Mouse (Mus musculus): ENCODE measurements around the gene Fbh1.
"Not testable (repeated sequence)": the region's sequence is repeated elsewhere in the genome, so short reads cannot be mapped to it uniquely, and the experiment has no call there.

The Fbh1 gene

DNA sequence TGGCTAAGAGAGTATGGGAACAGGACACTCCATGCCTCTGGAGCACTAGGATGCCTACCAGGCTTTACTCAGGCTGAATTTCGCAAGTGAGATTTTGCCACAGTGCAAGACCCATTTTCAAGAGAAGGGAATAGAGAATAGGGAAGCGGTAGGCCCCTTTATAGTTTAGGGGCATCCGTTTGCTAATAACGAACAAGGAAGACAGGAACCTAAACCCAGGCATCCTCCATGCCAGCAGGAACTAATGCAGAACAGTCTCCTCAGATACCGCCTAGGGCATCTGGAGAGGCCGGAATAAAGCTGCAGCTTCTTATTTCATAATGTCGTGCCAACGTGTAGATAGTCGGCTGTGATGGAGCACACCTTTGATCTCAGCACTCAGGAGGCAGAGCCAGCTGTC is 54.8 kb downstream of the Fbh1 start:
- DNase-seq (ENCODE audit: low spot score) = no peak

DNA sequence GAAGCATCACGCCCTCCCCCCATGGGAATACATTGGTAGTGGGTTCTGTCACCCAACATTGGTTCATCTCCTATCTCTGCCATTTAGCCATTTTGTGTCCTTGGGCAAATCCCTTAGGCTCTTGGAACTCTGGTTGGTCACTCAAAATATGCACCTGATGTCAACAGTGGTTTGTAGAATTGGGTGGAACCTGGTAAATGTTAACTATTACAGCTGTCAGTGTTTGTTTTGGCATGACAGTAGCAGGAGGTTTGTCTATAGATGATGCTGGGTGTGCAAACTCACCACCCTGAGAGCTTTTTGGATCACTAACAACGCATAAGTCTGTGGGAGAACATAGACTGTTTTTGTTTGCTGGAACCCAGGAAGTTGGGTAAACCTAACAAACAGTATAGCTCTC is 58.8 kb downstream of the Fbh1 start:
- no peak for DNase-seq (ENCODE audit: low spot score)

DNA sequence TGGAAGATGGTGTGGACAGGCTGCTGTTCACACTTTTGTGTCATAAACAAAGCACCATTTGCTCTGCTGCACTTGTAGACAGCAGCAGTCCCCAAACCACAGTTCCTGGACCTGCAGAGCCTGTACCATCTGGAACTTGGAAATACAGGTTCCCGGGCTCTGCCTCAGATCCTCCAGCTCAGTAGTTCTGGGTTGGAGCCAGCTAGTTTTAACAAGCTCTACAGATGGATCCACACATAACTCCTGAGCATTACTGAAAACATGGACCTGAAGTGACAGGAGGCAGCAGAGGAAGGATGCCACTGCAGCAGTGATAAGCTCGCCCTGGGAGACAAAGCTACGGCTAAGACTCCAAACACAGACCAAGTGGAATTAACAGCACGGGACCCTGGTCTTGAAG is 62.8 kb downstream of the Fbh1 start:
- DNase-seq (ENCODE audit: low spot score) = no peak

DNA sequence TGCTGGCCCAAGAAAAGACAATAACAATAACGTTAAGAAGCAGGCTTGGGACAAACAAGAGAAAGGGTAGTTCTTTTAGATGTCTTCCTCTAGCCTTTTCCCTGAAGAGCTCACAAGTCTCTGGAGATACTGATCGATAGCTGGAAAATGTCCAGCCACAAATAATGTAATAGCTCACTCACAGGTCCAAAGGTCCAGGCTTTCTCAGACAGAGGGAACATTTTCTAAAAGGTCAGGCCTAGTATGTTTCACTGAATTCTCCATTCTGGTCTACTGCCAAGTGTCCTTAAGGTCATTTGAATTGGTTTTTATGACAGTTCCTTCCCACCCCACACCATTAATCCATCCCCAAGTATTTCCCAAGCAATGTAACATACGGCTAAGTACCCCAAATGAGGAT is 64.4 kb downstream of the Fbh1 start:
- DNase-seq (ENCODE audit: low spot score) = no peak

DNA sequence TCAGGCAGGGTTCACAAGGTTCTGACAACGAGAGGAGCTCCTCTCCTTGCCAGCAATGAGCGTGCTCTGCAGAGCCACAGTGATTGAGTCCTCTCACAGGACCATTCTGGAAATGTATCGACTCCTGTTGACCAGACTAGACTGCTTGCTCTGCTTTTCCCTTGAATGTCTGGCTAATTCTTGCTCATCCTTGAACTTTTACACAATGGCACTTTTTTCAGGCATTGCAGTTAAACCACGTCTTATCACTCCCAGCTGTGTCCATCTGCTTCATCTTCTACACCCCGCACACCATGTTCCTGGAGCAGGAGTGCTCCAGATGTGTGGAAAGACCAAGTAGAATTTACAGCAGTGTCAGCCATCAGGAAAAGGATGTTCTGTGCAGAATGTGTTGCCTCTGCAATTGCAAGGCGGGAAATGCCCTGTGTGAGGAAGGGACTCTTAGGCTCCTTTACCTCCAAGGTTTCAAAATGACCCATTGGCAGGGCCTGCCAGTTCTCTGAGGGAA is 64.8 kb downstream of the Fbh1 start:
- no peak for DNase-seq (ENCODE audit: low spot score)

DNA sequence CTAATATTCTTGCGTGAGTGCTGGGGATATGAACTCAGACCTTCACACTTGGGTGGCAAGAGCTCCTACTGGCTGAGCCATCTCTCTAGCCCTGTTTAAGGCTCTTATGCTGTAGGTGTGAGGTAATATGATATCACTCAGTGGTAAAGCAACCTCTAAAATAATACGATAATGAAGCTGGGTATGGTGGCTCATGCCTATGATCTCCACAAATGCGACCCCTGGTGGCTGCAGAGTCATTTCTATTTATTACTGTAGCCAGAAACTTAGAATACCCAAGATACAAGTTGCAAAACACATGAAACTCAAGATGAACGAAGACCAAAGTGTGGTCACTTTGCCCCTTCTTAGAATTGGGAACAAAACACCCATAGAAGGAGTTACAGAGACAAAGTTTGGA is 67.3 kb downstream of the Fbh1 start:
- not testable (repeated sequence) for DNase-seq (ENCODE audit: low spot score)

DNA sequence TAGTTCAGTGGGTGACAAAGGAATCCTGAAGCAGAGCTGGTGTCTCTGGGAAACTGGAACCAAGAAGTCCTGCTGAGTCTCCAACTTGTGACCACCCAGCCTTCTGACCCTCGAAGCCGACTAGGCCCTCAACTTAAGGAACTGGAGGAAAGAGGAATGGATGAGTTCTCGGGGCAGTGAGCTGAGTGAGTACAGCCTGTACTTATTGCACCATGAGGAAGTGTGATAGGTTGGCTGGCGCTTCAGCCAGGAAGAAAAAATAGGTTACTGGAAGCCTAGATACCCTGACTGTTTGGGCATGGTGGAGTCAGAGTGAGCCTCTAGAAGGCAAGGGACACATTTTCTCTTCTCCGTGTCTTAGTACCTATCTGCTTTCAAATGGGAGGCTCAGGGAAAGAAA is 68.8 kb downstream of the Fbh1 start:
- no peak for DNase-seq (ENCODE audit: low spot score)

DNA sequence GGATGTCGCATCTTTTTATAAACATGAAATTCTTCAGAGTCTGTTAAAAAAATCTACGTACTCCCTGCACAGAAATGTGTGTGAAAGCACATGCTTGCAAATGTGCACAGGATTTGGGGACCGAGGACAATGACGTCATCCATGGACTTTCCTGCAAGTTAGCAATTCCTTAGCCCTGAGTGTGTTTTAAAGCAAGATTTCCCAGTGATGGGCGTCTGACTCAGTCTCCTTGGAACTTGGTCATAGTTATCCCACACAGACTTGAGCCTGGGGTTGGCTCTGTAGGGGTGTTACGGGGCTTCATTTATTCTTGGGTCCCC is 70.7 kb downstream of the Fbh1 start:
- no peak for DNase-seq (ENCODE audit: low spot score)

DNA sequence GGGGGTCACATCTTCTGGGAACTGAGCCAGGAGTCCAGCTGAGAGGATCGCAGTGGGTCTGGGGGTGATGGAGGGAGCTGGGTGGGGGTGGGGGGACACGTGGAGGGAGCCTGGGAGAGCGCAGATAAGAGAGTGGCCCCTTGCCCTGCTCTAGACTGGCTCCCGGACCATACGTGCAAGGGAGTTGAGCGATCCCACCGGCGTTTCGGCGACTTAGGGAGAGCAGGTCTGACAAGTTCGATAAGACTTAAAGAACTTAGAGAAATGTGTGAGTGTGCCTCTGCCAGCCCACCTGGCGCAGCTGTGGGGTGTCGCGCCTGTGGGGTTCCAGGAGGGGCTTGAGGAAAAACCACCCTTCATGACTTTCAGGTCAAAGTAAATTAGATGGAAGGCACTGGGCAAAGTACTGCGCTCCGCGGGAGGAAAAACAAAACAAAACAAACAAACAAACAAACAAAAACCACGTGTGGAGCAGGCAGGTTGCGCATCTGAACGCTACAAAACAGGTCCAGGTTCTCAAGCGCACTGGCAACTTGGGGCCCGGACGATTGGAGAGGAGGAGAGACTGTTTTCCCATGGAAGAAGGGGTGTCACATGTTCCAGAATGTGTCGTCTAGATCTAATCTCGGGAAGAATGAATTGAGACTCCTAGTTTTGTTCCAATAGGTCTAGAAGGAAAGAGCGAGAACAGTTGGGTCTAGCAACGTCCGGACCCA is 71.2 kb downstream of the Fbh1 start:
- no peak for DNase-seq (ENCODE audit: low spot score)

DNA sequence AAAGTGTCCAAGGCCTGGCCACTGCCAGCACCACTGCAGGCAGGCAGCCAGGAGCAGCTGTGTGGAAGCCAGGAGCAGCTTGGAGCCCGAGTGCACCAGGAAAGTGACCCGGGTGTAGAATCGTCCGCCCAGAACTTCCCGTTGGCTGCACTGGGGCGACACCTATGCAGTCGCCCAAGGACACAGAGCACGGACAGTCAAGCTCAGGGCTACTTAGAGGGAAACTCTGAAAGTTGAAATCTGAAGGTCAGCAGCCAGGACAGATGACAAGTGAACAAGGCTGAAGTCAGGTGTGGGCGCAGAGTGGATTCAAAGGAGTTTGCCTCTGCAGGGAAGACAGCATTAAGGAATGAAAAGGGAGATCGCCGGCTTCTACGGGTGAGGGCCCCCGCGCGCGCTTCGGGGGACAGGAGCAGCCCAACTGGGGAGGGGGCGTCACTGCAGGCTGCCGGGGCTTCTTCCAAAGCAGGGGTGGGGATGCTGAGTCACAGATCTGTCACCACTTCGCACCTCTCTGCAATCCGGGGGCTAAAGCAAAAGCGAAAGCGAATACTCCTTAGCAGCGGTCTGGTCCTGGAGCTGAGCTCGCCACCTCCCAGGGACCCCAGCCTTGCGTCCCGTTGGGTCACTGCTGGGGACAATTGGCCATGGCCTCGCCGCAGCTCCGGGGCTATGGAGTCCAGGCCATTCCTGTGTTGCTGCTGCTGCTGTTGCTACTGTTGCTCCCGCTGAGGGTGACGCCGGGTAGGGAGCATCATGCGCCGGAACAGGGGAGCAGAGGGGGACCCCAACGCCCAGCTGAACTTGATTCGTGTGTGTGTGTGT is 72.0 kb downstream of the Fbh1 start, which contains the start of gene Il15ra:
Gene Il15ra (plus strand): TSS at position 90 of the 825 bp plus-strand sequence.
- peak; percentile 42 for DNase-seq (ENCODE audit: low spot score)

DNA sequence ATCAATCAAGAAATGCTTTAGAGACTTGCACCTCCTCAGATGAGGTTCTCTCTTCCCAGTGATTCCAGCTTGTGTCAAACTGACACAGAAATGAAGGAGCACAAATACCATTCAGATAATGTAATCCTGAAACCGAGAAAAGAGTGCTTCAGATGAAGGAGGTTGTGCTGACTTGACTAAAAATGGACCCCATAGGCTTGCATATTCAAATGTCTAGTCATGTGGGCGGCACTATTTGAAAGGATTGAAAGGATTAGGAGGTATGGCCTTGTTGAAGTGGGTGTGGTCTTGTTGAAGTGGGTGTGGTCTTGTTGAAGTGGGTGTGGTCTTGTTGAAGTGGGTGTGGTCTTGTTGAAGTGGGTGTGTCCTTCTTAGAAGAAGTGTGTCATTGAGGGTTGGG is 77.5 kb downstream of the Fbh1 start:
- DNase-seq (ENCODE audit: low spot score) = no peak

DNA sequence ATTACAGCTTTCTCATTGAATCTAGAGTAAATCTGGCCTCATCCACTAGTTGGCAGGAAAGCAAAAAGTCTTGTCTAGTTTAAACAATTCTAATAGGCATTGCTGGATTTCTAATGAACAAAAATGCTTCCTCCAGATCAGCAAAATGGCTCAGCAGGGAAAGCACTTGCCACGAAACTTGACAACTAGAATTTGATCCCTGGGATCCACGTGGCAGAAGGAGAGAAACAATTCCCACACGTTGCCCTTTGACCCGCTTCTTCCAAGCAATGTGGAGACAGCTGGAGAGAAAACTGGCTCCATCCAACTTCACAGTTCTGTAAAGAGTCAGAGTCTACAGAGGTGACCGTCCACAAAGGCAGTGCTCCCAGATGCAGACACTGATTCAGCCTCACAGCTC is 78.4 kb downstream of the Fbh1 start:
- DNase-seq (ENCODE audit: low spot score) = no peak

DNA sequence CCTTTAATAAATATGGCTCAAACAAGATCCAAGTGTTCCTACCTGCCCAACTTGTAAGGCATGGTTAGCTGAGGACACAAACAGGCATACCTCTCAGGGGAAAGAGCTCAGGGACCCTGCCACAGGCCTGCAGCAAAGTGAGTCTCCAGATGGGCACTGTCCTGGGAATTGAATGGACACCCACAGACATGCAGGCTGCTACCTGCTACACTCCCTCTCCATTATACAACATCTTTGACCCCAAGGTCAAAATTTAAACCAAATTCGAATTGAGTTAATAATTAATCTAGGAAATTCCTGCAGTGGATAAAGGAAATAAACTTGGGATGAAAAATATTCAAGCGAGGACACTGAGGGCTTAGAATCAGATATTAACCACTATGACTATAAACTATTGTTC is 81.5 kb downstream of the Fbh1 start:
- DNase-seq (ENCODE audit: low spot score) = no peak

DNA sequence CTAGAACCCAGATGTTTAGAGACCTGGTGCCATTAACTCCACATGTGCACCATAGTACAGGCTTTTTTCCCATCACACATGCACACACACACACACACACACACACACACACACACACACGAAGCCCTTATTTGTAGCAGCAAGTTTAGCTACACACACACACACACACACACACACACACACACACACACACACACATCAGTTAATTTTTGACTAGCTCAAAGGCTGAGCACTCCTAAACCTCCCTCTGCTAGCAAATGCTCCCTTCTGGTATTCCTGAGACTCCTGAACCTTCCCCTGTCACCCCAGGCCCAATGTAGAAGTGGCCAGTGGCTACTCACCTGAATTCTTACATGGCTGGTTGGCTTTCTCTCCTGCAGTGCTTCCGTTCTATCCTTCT is 83.3 kb downstream of the Fbh1 start:
- no peak for DNase-seq (ENCODE audit: low spot score)

DNA sequence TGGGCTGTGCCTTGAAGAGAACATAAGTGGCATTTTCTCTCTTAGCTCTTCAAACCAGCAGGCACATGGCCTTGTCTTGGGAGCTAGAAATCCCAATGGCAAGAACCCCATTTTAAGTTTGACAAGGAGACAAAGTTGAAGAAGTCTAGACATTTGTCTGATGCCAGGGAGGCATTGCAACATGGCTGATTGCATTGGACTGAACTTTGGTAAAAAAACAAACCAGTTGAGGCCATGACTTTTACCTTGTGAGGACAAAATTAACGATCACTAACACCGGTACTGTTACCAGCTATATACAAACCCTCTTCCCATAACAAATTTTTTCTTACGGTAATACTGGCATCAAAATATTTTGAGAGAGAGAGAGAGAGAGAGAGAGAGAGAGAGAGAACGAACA is 84.0 kb downstream of the Fbh1 start:
- no peak for DNase-seq (ENCODE audit: low spot score)
